Mouse (Mus musculus): Measurements from ENCODE around the gene Rsph10b. TPM values are rescaled to one million over a fixed set of nuclear protein-coding genes. Genes with fewer than 3 reads are reported as not detected.

Gene Rsph10b
- 2.0 and 2.8 TPM in 2 replicates for polyA plus RNA-seq (2012; rRNA removed)

GRCm38 (mm10) chr5:143932831-143933230 is at the start of gene Rsph10b:
Rsph10b (plus strand) TSS chr5:143933035.
- DNase-seq (ENCODE audit: low read depth): no peak

GRCm38 (mm10) chr5:143885274-143885673 is 47.6 kb upstream of the Rsph10b start:
- DNase-seq (ENCODE audit: low read depth): no peak

- DNase-seq (ENCODE audit: low read depth): no peak
Measured at GRCm38 (mm10) chr5:143890741-143891140, 42.1 kb upstream of the Rsph10b start.

- no peak for DNase-seq (ENCODE audit: low read depth)
Measured at GRCm38 (mm10) chr5:143892255-143892886, 40.5 kb upstream of the Rsph10b start.

GRCm38 (mm10) chr5:143893396-143893795 is 39.4 kb upstream of the Rsph10b start:
- no peak for DNase-seq (ENCODE audit: low read depth)

DNA sequence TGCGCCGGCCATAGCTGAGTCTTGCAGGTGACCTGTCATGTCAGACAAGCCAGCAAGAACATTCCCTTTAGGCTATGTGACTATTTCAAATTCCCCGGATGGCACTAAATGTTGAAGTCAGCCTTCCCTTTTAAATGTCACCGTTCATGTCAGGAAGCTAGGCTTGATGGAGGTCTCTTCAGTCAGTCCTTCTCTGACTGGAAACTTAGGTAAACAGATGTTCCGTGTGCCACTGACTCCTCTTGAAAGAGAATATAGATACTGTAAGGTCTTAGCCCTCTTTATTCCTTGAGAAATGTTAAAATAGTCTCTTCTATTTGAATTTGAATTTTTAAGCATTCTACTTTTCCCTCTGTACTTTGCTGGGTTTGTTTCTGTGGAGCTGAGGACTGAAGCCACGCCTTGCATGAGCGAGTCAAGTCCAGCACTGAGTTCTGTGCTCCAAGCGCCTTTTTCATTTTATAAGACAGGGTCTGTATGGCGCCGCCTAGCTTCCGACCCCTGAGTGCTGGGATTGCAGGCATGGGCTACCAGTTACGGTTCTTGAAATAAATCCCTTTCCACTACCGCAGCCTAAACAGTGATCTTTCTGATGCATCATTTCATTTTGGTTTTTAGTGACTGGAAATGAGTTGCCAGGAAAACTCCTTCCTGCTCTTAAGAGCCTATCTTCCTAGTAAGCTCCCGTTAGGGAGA is 35.1 kb upstream of the Rsph10b start, which contains the start of gene Ankrd61:
TSS of gene Ankrd61 (minus strand) at position 51 of the 696 bp plus-strand sequence.
- no peak for DNase-seq (ENCODE audit: low read depth)

DNA sequence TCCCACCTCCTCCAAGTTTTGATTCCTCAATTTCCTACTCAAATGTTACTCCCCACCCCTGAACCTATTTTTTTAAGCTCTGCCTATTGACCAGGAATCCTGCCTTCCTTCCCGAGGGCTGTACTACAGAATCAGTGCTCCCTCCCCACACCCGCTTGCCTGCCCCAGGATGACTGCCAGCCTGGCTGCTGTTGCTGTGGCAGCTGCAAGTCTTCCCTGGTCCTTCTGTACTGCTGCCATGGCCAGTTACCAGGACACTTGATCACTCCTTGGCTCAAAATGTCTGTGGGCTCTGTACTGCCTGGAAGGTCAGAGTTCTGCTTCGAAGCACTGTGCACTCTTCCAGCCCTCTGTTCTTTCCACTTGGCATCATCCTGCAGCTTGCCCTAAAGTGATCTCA is 30.7 kb upstream of the Rsph10b start:
- DNase-seq (ENCODE audit: low read depth): no peak

DNA sequence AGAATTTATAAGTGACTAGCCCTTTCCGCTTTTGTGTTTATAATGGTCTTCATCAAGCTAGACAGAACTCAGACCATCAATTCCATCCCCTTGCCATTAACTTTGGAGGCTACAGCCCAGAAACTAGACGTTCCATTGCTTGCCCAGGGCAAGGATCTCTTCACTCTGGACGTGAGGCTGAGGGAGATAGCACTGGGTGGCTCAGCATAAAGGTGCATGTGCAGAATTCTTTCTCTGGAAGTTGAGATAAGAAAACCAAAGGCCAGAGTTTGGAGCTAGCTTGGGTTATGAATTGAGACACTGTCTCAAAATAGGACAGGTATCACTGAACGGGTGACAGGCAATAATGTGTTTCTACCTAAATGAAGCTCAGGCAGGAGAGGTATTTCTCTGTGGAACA is 29.0 kb upstream of the Rsph10b start:
- DNase-seq (ENCODE audit: low read depth): no peak

DNA sequence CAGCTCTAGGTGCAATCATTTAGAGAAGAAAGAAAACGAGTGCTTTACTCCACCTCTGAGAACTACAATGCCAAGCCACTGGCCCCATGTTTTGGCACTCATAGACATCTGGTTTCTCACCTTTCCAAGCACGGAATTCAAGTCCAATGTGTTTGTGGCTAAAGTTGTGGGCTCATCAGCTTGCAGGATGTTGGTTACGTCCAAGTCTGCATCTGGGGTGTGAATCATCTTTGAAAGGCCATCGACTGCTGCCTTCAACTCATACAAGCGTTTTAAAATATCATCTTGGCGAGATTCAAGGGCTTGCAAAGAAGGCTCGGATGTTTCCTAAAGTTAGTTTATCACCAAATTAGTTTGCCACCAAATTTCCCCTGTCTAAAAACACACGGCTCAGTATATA is 26.4 kb upstream of the Rsph10b start:
- DNase-seq (ENCODE audit: low read depth): no peak

GRCm38 (mm10) chr5:143908926-143909325 is 23.9 kb upstream of the Rsph10b start:
- no peak for DNase-seq (ENCODE audit: low read depth)

- peak; percentile 92 for DNase-seq (ENCODE audit: low read depth)
Measured at GRCm38 (mm10) chr5:143909417-143910400, 23.1 kb upstream of the Rsph10b start, which contains the start of the genes Aimp2 and Pms2. Aimp2 (minus strand) TSS chr5:143909847. Pms2 (plus strand) TSS chr5:143909964.

GRCm38 (mm10) chr5:143916221-143916620 is 16.6 kb upstream of the Rsph10b start:
- DNase-seq (ENCODE audit: low read depth): no peak

GRCm38 (mm10) chr5:143917418-143917817 is 15.4 kb upstream of the Rsph10b start:
- no peak for DNase-seq (ENCODE audit: low read depth)

GRCm38 (mm10) chr5:143918120-143918519 is 14.7 kb upstream of the Rsph10b start:
- DNase-seq (ENCODE audit: low read depth): no peak

GRCm38 (mm10) chr5:143924781-143925452 is 7.9 kb upstream of the Rsph10b start:
- no peak for DNase-seq (ENCODE audit: low read depth)

DNA sequence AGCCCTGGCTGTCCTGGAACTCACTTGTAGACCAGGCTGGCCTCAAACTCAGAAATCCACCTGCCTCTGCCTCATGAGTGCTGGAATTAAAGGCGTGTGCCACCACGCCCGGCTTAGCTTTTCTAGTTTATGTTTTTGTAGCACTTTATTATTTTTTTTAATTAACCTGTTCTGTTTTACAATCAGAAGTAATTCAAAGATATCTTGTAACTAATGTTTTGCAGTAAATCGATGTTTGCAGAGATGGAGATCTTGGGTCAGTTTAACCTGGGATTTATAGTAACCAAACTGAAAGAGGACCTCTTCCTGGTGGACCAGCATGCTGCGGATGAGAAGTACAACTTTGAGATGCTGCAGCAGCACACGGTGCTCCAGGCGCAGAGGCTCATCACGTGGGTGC is 5.0 kb upstream of the Rsph10b start, which contains the start of gene Gm42421:
TSS of gene Gm42421 (plus strand) at position 301 of the 400 bp plus-strand sequence.
- no peak for DNase-seq (ENCODE audit: low read depth)

DNA sequence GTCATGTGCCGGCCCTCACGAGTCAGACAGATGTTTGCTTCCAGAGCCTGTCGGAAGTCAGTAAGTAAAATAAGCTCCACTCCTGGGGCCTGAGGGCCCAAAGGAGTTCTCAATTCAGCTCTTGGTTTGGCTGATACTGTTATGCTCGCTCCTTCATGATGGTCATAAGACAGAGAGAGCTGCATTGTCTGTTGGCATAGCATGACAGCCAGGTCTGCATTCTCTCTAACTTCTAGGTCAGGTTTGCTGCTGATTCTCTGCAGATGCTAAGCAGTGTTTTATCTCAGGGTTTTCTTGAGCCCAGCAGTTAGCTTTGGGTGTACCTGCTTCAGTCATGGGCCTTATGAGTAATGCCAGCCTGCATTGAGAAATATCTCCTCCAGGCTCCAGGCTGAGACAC is 3.5 kb upstream of the Rsph10b start:
- no peak for DNase-seq (ENCODE audit: low read depth)

GRCm38 (mm10) chr5:143930656-143931055 is 2.2 kb upstream of the Rsph10b start:
- no peak for DNase-seq (ENCODE audit: low read depth)

GRCm38 (mm10) chr5:143931863-143932580 is 813 bp upstream of the Rsph10b start:
- DNase-seq (ENCODE audit: low read depth): no peak

DNA sequence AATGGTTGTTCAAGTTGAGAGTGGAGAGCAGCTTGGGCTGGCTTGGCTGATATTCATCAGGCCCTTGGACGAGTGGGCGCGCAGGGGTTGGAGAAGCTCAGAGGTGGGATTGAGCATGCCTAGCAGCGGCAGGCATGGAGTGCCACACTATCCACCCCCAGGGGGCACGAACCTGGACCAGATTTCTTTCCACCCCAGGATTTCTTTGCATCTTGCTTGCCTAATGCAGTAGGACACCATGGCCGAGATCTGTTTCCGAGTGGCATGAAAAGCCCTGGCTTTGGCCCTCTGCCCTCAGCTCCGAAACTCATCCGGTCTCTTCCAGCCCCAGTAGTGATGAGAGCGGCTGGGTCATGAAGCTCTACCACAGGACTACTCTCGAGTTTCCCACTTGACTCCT is 579 bp downstream of the Rsph10b start:
- DNase-seq (ENCODE audit: low read depth): no peak

DNA sequence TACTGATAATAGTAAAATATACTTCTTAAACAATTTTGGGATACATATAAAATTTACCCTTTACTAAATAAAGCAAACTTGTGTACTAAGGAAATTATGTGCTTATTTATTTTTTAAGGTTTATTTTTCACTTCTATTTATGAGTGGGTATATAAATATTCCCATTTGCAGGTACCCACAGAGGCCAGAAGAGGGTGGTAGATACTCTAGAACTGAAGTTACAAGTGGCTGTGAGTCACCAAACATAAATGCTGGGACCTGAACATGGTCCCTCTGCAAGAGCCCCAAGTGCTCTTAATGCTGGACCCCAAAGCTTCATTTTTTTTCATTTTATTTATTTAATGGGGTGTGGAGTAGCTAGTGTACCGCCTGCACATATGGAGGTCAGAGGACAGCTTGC is 1.0 kb downstream of the Rsph10b start:
- DNase-seq (ENCODE audit: low read depth): no peak
